Comparison of ENCODE assay signal across 18 mouse cellular contexts in genomic region chr5:52786556-52787322, GRCm38 (mm10). TPM values are rescaled to one million over a fixed set of nuclear protein-coding genes. Genes with fewer than 3 reads are reported as not detected.
DNase-seq lines count a peak whose midpoint lies in the region; ATAC-seq lines count a peak whose summit lies in the region.
"Had no signal": no experiment of that assay in that cellular context is flagged by ENCODE, and none has a peak within 500 bp of the region (broad histone marks: within the 10 kb centered on the region; RNA-seq: fewer than 3 reads in every experiment).

No protein-coding gene starts in this region.

- H3K4me1 ChIP-seq in forebrain, embryonic 15.5 days = no peaks in the 10 kb centered on the region
- no peaks in the 10 kb centered on the region for H3K4me1 ChIP-seq in intestine, embryonic 16.5 days (ENCODE audit: control insufficient read depth, insufficient read depth, low read length)
- H3K4me1 ChIP-seq: midbrain, embryonic 13.5 days; neural tube, embryonic 12.5 days had no signal

- peak; percentile 9 for ATAC-seq in activated CD4-positive, CD25-positive, alpha-beta regulatory T cell, adult 4 months
- no peak for ATAC-seq in forebrain, embryonic 15.5 days (replicated peaks)
- no peak for ATAC-seq in intestine, embryonic 16.5 days
- ATAC-seq: lung, postnatal 0 days; midbrain, embryonic 13.5 days had no signal

- DNase-seq in left cerebral cortex, postnatal 4 days = peak; percentile 30
- no peak for DNase-seq in left cerebral cortex, adult 11 months (ENCODE audit: low spot score)
- peak; percentile 8 for DNase-seq in c-Kit-positive CD71-positive TER-119-positive erythroid progenitor cells, embryonic 14.5 days (ENCODE audit: low spot score)
- no peak for DNase-seq in thymus, postnatal 36 days
- no peak for DNase-seq in frontal cortex, postnatal 36 days (ENCODE audit: low spot score in 2 of 2)
- DNase-seq: cerebellum, adult 11-12 months; gastrocnemius, adult 2 months; heart, postnatal 4 days; kidney, adult 11 months; kidney, postnatal 4 days had no signal

- intact Hi-C loops in left cerebral cortex, postnatal 4 days (cut with DNase I) = no loop called here

- WGBS in forebrain, embryonic 15.5 days = 93% methylated on average over 7 of the region's 7 CpGs
- WGBS in intestine, embryonic 16.5 days = 75% methylated on average over 7 of the region's 7 CpGs

- H3K27ac ChIP-seq in forebrain, embryonic 15.5 days (replicated peaks) = no peak overlapping the region
- no peak overlapping the region for H3K27ac ChIP-seq in intestine, embryonic 16.5 days (ENCODE audit: low read length)
- H3K27ac ChIP-seq: gastrocnemius, adult 2 months; midbrain, embryonic 13.5 days; neural tube, embryonic 12.5 days had no signal

- no peaks in the 10 kb centered on the region for H3K9me3 ChIP-seq in forebrain, embryonic 15.5 days
- H3K9me3 ChIP-seq in intestine, embryonic 16.5 days (ENCODE audit: control insufficient read depth, low read length) = no peaks in the 10 kb centered on the region
- H3K9me3 ChIP-seq: midbrain, embryonic 13.5 days; neural tube, embryonic 12.5 days had no signal

- H3K4me2 ChIP-seq in forebrain, embryonic 15.5 days (replicated peaks) = no peak overlapping the region
- no peak overlapping the region for H3K4me2 ChIP-seq in intestine, embryonic 16.5 days (ENCODE audit: low read depth, low read length)
- H3K4me2 ChIP-seq: heart, embryonic 11.5 days; midbrain, embryonic 13.5 days; neural tube, embryonic 12.5 days had no signal

- H3K9ac ChIP-seq in forebrain, embryonic 15.5 days (replicated peaks) = no peak overlapping the region
- no peak overlapping the region for H3K9ac ChIP-seq in intestine, embryonic 16.5 days (ENCODE audit: low read depth, low read length)
- H3K9ac ChIP-seq: midbrain, embryonic 13.5 days; neural tube, embryonic 12.5 days had no signal

- H3K36me3 ChIP-seq in forebrain, embryonic 15.5 days = peaks cover 10% of the 10 kb centered on the region; the same call in 1 of the 2 replicates
- H3K36me3 ChIP-seq in intestine, embryonic 16.5 days (ENCODE audit: control insufficient read depth, insufficient read depth, low read length) = no peaks in the 10 kb centered on the region

- no peaks in the 10 kb centered on the region for H3K27me3 ChIP-seq in forebrain, embryonic 15.5 days
- H3K27me3 ChIP-seq in intestine, embryonic 16.5 days (replicated peaks; ENCODE audit: control insufficient read depth, insufficient read depth, low read length) = no peaks in the 10 kb centered on the region
- H3K27me3 ChIP-seq: midbrain, embryonic 13.5 days; neural tube, embryonic 12.5 days had no signal

- no peak overlapping the region for H3K4me3 ChIP-seq in forebrain, embryonic 15.5 days
- H3K4me3 ChIP-seq in intestine, embryonic 16.5 days (ENCODE audit: low read length) = no peak overlapping the region
- H3K4me3 ChIP-seq: erythroblast, embryonic 14.5 days; gastrocnemius, adult 2 months; midbrain, embryonic 13.5 days; neural tube, embryonic 12.5 days had no signal

RNA-seq across cellular contexts. Expression of gene Zcchc4, which starts 11.5 kb away (rescaled TPM):
- 10 to 100 TPM; 11.0 to 11.6 TPM for total RNA-seq in left cerebral cortex, postnatal 4 days (2021)
- polyA plus RNA-seq in activated CD4-positive, CD25-positive, alpha-beta regulatory T cell, adult 4 months (2017; shearing (Covaris generic)) = 10 to 100 TPM; 10.2 to 12.4 TPM
- 15.5 and 16.7 TPM in 2 replicates for polyA plus RNA-seq in forebrain, embryonic 15.5 days (2015; fragmentation: Nextera tagmentation; extraction: Ambion mirVana)
- 10.8 and 11.6 TPM in 2 replicates for polyA plus RNA-seq in intestine, embryonic 16.5 days (2015; fragmentation: Nextera tagmentation; extraction: Ambion mirVana)

RNA-seq across cellular contexts. Expression of gene Pi4k2b, which starts 45.4 kb away (rescaled TPM):
- 1 to 10 TPM; 4.9 to 6.7 TPM for total RNA-seq in left cerebral cortex, postnatal 4 days (2021)
- polyA plus RNA-seq in activated CD4-positive, CD25-positive, alpha-beta regulatory T cell, adult 4 months (2017; shearing (Covaris generic)) = 1 to 10 TPM; 1.3 to 1.5 TPM
- 5.4 and 5.8 TPM in 2 replicates for polyA plus RNA-seq in forebrain, embryonic 15.5 days (2015; fragmentation: Nextera tagmentation; extraction: Ambion mirVana)
- 15.5 and 20.2 TPM in 2 replicates for polyA plus RNA-seq in intestine, embryonic 16.5 days (2015; fragmentation: Nextera tagmentation; extraction: Ambion mirVana)

RNA-seq across cellular contexts. Expression of gene Anapc4, which starts 47.1 kb away (rescaled TPM):
- 100 to 1,000 TPM in 1 of 2 experiments, 10 to 100 TPM in 1; 91.9 to 109 TPM for total RNA-seq in left cerebral cortex, postnatal 4 days (2021)
- 10 to 100 TPM; 68.8 to 78.4 TPM for polyA plus RNA-seq in activated CD4-positive, CD25-positive, alpha-beta regulatory T cell, adult 4 months (2017; shearing (Covaris generic))
- 110 and 111 TPM in 2 replicates for polyA plus RNA-seq in forebrain, embryonic 15.5 days (2015; fragmentation: Nextera tagmentation; extraction: Ambion mirVana)
- 69.6 and 76.3 TPM in 2 replicates for polyA plus RNA-seq in intestine, embryonic 16.5 days (2015; fragmentation: Nextera tagmentation; extraction: Ambion mirVana)

Comparison
In these comparisons a context has a peak if more than half of its experiments do, and no peak if none do; other contexts are left out.
1. DNase-seq: peak in left cerebral cortex, postnatal 4 days (single experiment) and c-Kit-positive CD71-positive TER-119-positive erythroid progenitor cells, embryonic 14.5 days (single experiment); none in left cerebral cortex, adult 11 months (single experiment), thymus, postnatal 36 days (0 of 2) and frontal cortex, postnatal 36 days (0 of 2).